Mouse (Mus musculus): ENCODE measurements at regions not wholly inside any gene's neighbourhood (a gene's known extent, or its start where the extent isn't known, plus 50 kb on each side); places are given as distances from the start of the nearest gene placed in this dataset.

DNA sequence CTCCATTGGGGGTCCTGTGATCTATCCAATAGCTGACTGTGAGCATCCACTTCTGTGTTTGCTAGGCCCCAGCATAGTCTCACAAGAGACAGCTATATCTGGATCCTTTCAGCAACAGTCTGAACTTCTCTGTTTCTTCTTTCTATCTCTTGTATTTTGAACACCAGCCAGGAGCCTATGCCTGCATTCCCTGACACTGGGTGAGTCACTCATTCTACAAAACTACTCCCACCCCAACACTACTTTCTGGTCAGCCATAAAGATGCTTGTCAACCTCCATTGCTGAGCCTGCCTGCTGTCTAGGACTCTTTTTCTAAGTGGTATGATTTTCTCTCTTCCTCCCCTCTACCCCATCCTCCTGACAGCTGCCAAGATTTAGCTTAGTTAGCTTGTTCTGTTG, 261.6 kb downstream of the Gm10283 start:
- DNase-seq (ENCODE audit: low read depth): no peak
- TF ChIP-seq CTCF (IDR thresholded peaks at IDR 0.05; ENCODE audit: borderline replicate concordance, extremely low read depth, insufficient read depth, insufficient read length) (no peak), POLR2A (IDR thresholded peaks at IDR 0.05; ENCODE audit: borderline replicate concordance, extremely low read depth, insufficient read depth, insufficient read length, poor library complexity, severe bottlenecking) (no peak)

DNA sequence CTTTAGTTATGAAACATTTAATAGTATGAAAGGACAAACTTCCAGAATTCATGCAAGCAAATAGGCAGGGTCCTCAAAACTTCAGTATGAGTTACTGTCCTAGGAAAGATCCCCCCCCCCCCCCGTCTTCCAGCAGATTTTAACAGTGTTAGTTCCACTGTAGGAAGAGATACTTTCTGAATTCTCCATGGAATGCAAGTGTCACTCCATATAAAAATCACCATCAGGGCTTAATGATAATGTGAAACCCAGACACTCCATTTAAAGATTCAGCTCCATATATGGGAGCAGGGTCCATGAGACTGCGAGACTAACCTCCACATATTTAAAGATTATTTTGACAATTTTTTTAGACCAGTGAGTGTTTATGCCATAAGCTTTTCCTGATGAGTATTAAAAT, 282.1 kb downstream of the Gm10283 start:
- DNase-seq (ENCODE audit: low read depth): no peak
- no peak for TF ChIP-seq CTCF (IDR thresholded peaks at IDR 0.05; ENCODE audit: borderline replicate concordance, extremely low read depth, insufficient read depth, insufficient read length)
- TF ChIP-seq POLR2A (IDR thresholded peaks at IDR 0.05; ENCODE audit: borderline replicate concordance, extremely low read depth, insufficient read depth, insufficient read length, poor library complexity, severe bottlenecking): no peak

DNA sequence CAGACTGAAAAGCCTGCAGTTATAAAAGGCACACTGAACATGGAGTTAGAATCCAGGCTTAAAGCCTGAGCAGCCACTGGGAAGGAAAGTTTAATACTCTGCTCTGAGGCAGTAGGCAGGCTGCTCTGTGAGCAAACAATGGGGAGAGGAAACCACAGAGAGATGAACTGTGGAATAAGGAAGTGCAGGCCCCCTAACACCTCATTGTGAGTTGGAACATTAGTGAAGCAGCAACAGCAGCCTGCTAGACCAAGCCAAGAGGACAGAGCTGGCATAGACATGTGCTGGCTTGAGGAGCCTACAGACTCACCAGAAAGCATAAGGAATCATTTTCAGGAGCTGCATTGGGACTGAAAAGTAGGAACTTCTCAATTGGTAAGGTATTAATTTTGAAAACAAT, 307.4 kb downstream of the Gm10283 start:
- DNase-seq (ENCODE audit: low read depth): no peak
- TF ChIP-seq CTCF (IDR thresholded peaks at IDR 0.05; ENCODE audit: borderline replicate concordance, extremely low read depth, insufficient read depth, insufficient read length): no peak
- TF ChIP-seq POLR2A (IDR thresholded peaks at IDR 0.05; ENCODE audit: borderline replicate concordance, extremely low read depth, insufficient read depth, insufficient read length, poor library complexity, severe bottlenecking): no peak

DNA sequence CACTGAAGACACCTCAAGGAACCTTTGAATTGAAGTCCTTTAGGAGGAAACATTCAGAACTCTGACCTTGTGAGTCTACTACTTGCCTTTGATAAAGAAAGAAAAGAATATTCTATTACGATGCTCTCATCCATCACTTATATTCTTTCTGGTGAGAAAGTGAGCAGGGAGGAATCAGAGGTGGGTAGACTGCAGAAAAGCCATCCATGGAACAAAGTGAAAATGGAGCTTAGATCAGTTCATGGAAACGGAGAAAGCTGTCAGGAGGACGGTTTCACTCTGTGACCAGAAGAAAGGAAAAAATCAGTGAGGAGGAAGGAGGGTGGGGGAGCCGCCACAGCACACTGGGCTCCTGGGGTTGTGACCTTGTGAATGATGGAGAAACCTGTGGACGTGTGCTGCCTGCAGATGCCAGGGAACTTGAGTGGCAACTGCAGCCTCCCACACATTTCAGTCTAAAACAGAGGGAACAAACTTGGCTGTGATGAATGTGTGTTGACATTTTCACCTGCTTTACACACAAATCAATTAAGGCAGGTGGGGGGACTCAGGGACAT, 335.2 kb downstream of the Gm10283 start:
- peak; percentile 58 for DNase-seq (ENCODE audit: low read depth)
- TF ChIP-seq CTCF (IDR thresholded peaks at IDR 0.05; ENCODE audit: borderline replicate concordance, extremely low read depth, insufficient read depth, insufficient read length) (no peak), POLR2A (IDR thresholded peaks at IDR 0.05; ENCODE audit: borderline replicate concordance, extremely low read depth, insufficient read depth, insufficient read length, poor library complexity, severe bottlenecking) (no peak)

All from brain, embryonic 14.5 days (tissue).